22 mouse cellular contexts compared by ENCODE assay signal in the genomic region with DNA sequence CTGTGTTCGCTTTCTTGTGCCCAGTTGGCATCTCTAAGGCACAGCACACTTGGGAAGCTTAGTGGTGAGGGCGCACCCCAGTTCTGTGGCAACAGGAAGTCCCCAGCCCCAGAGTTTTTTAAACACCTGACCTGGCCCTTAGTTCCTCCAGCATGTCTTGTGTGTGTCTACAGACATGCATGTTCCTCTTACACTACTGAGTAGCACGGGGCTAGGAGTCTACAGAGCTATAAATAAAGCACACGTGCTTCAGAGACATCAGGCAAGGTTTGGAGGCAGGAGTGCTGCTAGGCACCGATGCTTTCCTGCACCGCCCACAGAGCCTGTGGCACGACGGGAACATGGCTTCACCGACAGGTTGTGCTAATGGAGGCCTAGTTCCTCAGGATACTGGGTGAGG. TPM values are rescaled to one million over a fixed set of nuclear protein-coding genes. Genes with fewer than 3 reads are reported as not detected.
DNase-seq lines count a peak whose midpoint lies in the region; ATAC-seq lines count a peak whose summit lies in the region.
"Had no signal": no experiment of that assay in that cellular context is flagged by ENCODE, and none has a peak within 500 bp of the region (broad histone marks: within the 10 kb centered on the region; RNA-seq: fewer than 3 reads in every experiment).

No protein-coding gene starts in this region.

- H3K27ac ChIP-seq in intestine, embryonic 15.5 days = no peak overlapping the region
- H3K27ac ChIP-seq: forebrain, embryonic 15.5 days; heart, adult 2 months; hindbrain, postnatal 0 days; liver, embryonic 14.5 days had no signal

- no peak overlapping the region for H3K4me2 ChIP-seq in intestine, embryonic 15.5 days (replicated peaks)
- H3K4me2 ChIP-seq: forebrain, embryonic 15.5 days had no signal

- no peaks in the 10 kb centered on the region for H3K9me3 ChIP-seq in intestine, embryonic 15.5 days
- H3K9me3 ChIP-seq: forebrain, embryonic 15.5 days; megakaryocyte, embryonic 14.5 days had no signal

- ATAC-seq in hematopoietic stem cell, adult 5-6 weeks (replicated peaks in 1 of 2; ENCODE audit: insufficient read depth in 1 of 2, low FRiP score in 2 of 2, low TSS enrichment in 1 of 2, low read depth in 1 of 2, poor library complexity in 2 of 2, severe bottlenecking in 2 of 2) = peak; percentile 29 to 70
- no peak for ATAC-seq in intestine, embryonic 15.5 days
- ATAC-seq: forebrain, embryonic 15.5 days; hindbrain, postnatal 0 days; midbrain, embryonic 16.5 days had no signal

- peaks cover 20% of the 10 kb centered on the region for H3K36me3 ChIP-seq in intestine, embryonic 15.5 days

- DNase-seq in left cerebral cortex, adult 11 months (ENCODE audit: low spot score) = peak; percentile 27
- DNase-seq in left cerebral cortex, adult 8-10 months (ENCODE audit: low spot score in 2 of 2) = no peak
- DNase-seq in right cerebral cortex, adult 2 months (ENCODE audit: low spot score in 2 of 2) = peak; percentile 16 to 21
- DNase-seq in right cerebral cortex, postnatal 25 days = no peak
- DNase-seq in thymus, postnatal 10 days (ENCODE audit: low spot score in 2 of 2) = no peak
- DNase-seq: adrenal gland, adult 8-10 months; cerebellum, adult 9-11 months; heart, adult 2 months; left cerebral cortex, postnatal 4 days had no signal

- H3K4me3 ChIP-seq in intestine, embryonic 15.5 days (replicated peaks) = no peak overlapping the region
- H3K4me3 ChIP-seq: erythroblast, embryonic 14.5 days; forebrain, embryonic 15.5 days; heart, adult 2 months; megakaryocyte, embryonic 14.5 days had no signal

- no peaks in the 10 kb centered on the region for H3K4me1 ChIP-seq in intestine, embryonic 15.5 days (replicated peaks)

- 84% methylated on average over 9 of the region's 9 CpGs for WGBS in intestine, embryonic 15.5 days

- H3K27me3 ChIP-seq in intestine, embryonic 15.5 days (replicated peaks) = no peaks in the 10 kb centered on the region
- H3K27me3 ChIP-seq: forebrain, embryonic 15.5 days; megakaryocyte, embryonic 14.5 days had no signal

- no peak overlapping the region for H3K9ac ChIP-seq in intestine, embryonic 15.5 days
- H3K9ac ChIP-seq: forebrain, embryonic 15.5 days; liver, embryonic 14.5 days had no signal

RNA-seq across cellular contexts. Expression of gene Dnali1, which starts 10.1 kb away (rescaled TPM):
- total RNA-seq in left cerebral cortex, adult 8-10 months (2022) = under 1 TPM; 0.38 to 0.77 (median 0.69) TPM
- total RNA-seq in hematopoietic stem cell, adult 5-6 weeks (2017) = not detected in 2 replicates
- not detected in 2 replicates for polyA plus RNA-seq in intestine, embryonic 15.5 days (2015; fragmentation: Nextera tagmentation; extraction: Ambion mirVana)
- total RNA-seq: gastrocnemius, adult 8-10 months; heart, adult 2 months; heart, postnatal 25 days; MEL had no signal
- polyA plus RNA-seq: erythroblast, embryonic 14.5 days; kidney, embryonic 14.5 days; neural tube, embryonic 11.5 days had no signal

RNA-seq across cellular contexts. Expression of gene Snip1, which starts 11.1 kb away (rescaled TPM):
- 10 to 100 TPM; 12.0 to 15.5 (median 13.5) TPM for total RNA-seq in left cerebral cortex, adult 8-10 months (2022)
- 26.7 and 36.9 TPM in 2 replicates for total RNA-seq in hematopoietic stem cell, adult 5-6 weeks (2017)
- 24.6 and 28.2 TPM in 2 replicates for polyA plus RNA-seq in intestine, embryonic 15.5 days (2015; fragmentation: Nextera tagmentation; extraction: Ambion mirVana)

RNA-seq across cellular contexts. Expression of gene Meaf6, which starts 29.5 kb away (rescaled TPM):
- total RNA-seq in left cerebral cortex, adult 8-10 months (2022) = 100 to 1,000 TPM; 108 to 125 (median 110) TPM
- 44.0 and 68.0 TPM in 2 replicates for total RNA-seq in hematopoietic stem cell, adult 5-6 weeks (2017)
- polyA plus RNA-seq in intestine, embryonic 15.5 days (2015; fragmentation: Nextera tagmentation; extraction: Ambion mirVana) = 47.1 and 50.8 TPM in 2 replicates

RNA-seq across cellular contexts. Expression of gene Gnl2, which starts 39.0 kb away (rescaled TPM):
- 10 to 100 TPM; 54.2 to 67.7 (median 64.1) TPM for total RNA-seq in left cerebral cortex, adult 8-10 months (2022)
- 161 and 225 TPM in 2 replicates for total RNA-seq in hematopoietic stem cell, adult 5-6 weeks (2017)
- polyA plus RNA-seq in intestine, embryonic 15.5 days (2015; fragmentation: Nextera tagmentation; extraction: Ambion mirVana) = 69.3 and 73.1 TPM in 2 replicates

Comparison
In these comparisons a context has a peak if more than half of its experiments do, and no peak if none do; other contexts are left out.
1. DNase-seq: peak in left cerebral cortex, adult 11 months (single experiment) and right cerebral cortex, adult 2 months (2 of 2); none in left cerebral cortex, adult 8-10 months (0 of 2), right cerebral cortex, postnatal 25 days (single experiment) and thymus, postnatal 10 days (0 of 2).